Mouse (Mus musculus) testis, adult 2 months (tissue): Measurements from ENCODE around the gene Dlx1. TPM values are rescaled to one million over a fixed set of nuclear protein-coding genes. Genes with fewer than 3 reads are reported as not detected.

ENCODE experiments used
- H3K27ac ChIP-seq: fragments of 200-500 bp; 2 replicates; pipeline ENCODE4 v1.5.1; 2012; ENCODE audit warnings: low read depth, low read length; ENCODE audit not compliant: control insufficient read depth, insufficient read depth
- H3K27me3 ChIP-seq: fragments of 200-500 bp; 2 replicates; pipeline ENCODE4 v1.6.1; 2012; ENCODE audit warnings: mild to moderate bottlenecking, low read length, moderate library complexity; ENCODE audit not compliant: control insufficient read depth, insufficient read depth
- H3K36me3 ChIP-seq: fragments of 200-500 bp; 2 replicates; pipeline ENCODE4 v1.6.1; 2012; ENCODE audit warnings: mild to moderate bottlenecking, low read length; ENCODE audit not compliant: control insufficient read depth, insufficient read depth
- H3K4me1 ChIP-seq: fragments of 200-500 bp; 2 replicates; pipeline ENCODE4 v1.6.1; 2012; ENCODE audit warnings: low read length; ENCODE audit not compliant: control insufficient read depth, insufficient read depth
- H3K4me3 ChIP-seq: fragments of 200-500 bp; 2 replicates; pipeline ENCODE4 v1.5.1; 2012; ENCODE audit warnings: low read depth, mild to moderate bottlenecking, low read length, moderate library complexity, mixed read lengths; ENCODE audit not compliant: control insufficient read depth
- CTCF ChIP-seq: fragments of 200-500 bp; IDR thresholded peaks from 2 replicates; pipeline ENCODE4 v1.5.1; 2012; ENCODE audit warnings: low read depth, mild to moderate bottlenecking, inconsistent platforms, low read length, moderate library complexity; ENCODE audit not compliant: control insufficient read depth, insufficient read depth, insufficient replicate concordance
- POLR2A ChIP-seq: fragments of 200-500 bp; IDR thresholded peaks from 2 replicates; pipeline ENCODE4 v1.6.1; 2012; ENCODE audit warnings: low read depth, mild to moderate bottlenecking, inconsistent platforms, low read length, moderate library complexity; ENCODE audit not compliant: control insufficient read depth
- polyA plus RNA-seq: library from polyadenylated mRNA; depleted of rRNA; stranded (reverse); fragments of >200 nt; gene quantifications from 2 replicates; pipeline ENCODE4 v1.2.3, GENCODE M21; 2012

The Dlx1 gene
- polyA plus RNA-seq, 1 experiment = 0.47 TPM

- no peaks in the 10 kb centered on the region for H3K36me3 ChIP-seq
- H3K4me1 ChIP-seq = no peaks in the 10 kb centered on the region
- TF ChIP-seq CTCF = no peak
- TF ChIP-seq POLR2A = no peak
- no peak overlapping the region for H3K27ac ChIP-seq
- no peaks in the 10 kb centered on the region for H3K27me3 ChIP-seq
- no peak overlapping the region for H3K4me3 ChIP-seq
Observed at GRCm38 (mm10) chr2:71494503-71494902, 33.4 kb upstream of the Dlx1 start.

- Histone ChIP-seq H3K27ac (no peak overlapping the region), H3K36me3 (no peaks in the 10 kb centered on the region), H3K27me3 (no peaks in the 10 kb centered on the region), H3K4me1 (no peaks in the 10 kb centered on the region), H3K4me3 (no peak overlapping the region)
- TF ChIP-seq CTCF (no peak), POLR2A (no peak)
Observed at GRCm38 (mm10) chr2:71494971-71495370, 32.9 kb upstream of the Dlx1 start.

GRCm38 (mm10) chr2:71497175-71497574 is 30.7 kb upstream of the Dlx1 start:
- Histone ChIP-seq H3K4me1 (no peaks in the 10 kb centered on the region), H3K4me3 (no peak overlapping the region), H3K27me3 (no peaks in the 10 kb centered on the region), H3K36me3 (no peaks in the 10 kb centered on the region), H3K27ac (no peak overlapping the region)
- no peak for TF ChIP-seq POLR2A
- no peak for TF ChIP-seq CTCF

GRCm38 (mm10) chr2:71499276-71500230 is 28.4 kb upstream of the Dlx1 start:
- no peaks in the 10 kb centered on the region for H3K4me1 ChIP-seq
- H3K36me3 ChIP-seq = no peaks in the 10 kb centered on the region
- no peak overlapping the region for H3K27ac ChIP-seq
- no peak overlapping the region for H3K4me3 ChIP-seq
- H3K27me3 ChIP-seq = no peaks in the 10 kb centered on the region
- TF ChIP-seq POLR2A (no peak), CTCF (no peak)

GRCm38 (mm10) chr2:71504852-71505251 is 23.1 kb upstream of the Dlx1 start:
- no peaks in the 10 kb centered on the region for H3K27me3 ChIP-seq
- no peak for TF ChIP-seq POLR2A
- TF ChIP-seq CTCF = no peak

GRCm38 (mm10) chr2:71511209-71511608 is 16.7 kb upstream of the Dlx1 start:
- TF ChIP-seq POLR2A = no peak
- no peak for TF ChIP-seq CTCF
- H3K4me1 ChIP-seq = no peaks in the 10 kb centered on the region

More at GRCm38 (mm10) chr2:71504852-71505251, 23.1 kb upstream of the Dlx1 start:
- Histone ChIP-seq H3K4me1 (no peaks in the 10 kb centered on the region), H3K4me3 (no peak overlapping the region), H3K27ac (no peak overlapping the region), H3K36me3 (no peaks in the 10 kb centered on the region)

GRCm38 (mm10) chr2:71512326-71512725 is 15.6 kb upstream of the Dlx1 start:
- H3K27ac ChIP-seq = no peak overlapping the region
- no peaks in the 10 kb centered on the region for H3K27me3 ChIP-seq
- no peaks in the 10 kb centered on the region for H3K36me3 ChIP-seq
- no peak overlapping the region for H3K4me3 ChIP-seq
- no peaks in the 10 kb centered on the region for H3K4me1 ChIP-seq
- TF ChIP-seq POLR2A = no peak
- TF ChIP-seq CTCF = no peak

More at GRCm38 (mm10) chr2:71511209-71511608, 16.7 kb upstream of the Dlx1 start:
- Histone ChIP-seq H3K27me3 (no peaks in the 10 kb centered on the region), H3K27ac (no peak overlapping the region), H3K4me3 (no peak overlapping the region), H3K36me3 (no peaks in the 10 kb centered on the region)
